Mouse (Mus musculus) forebrain, postnatal 0 days (tissue): ENCODE measurements around the gene Kdelc2. TPM values are rescaled to one million over a fixed set of nuclear protein-coding genes. Genes with fewer than 3 reads are reported as not detected.

Experiments used
- ATAC-seq: fragments of 200-750 bp; cut with Nextera tagmentation; 2 replicates; pipeline ENCODE4 v1.8.0; 2017; ENCODE audit warnings: mild to moderate bottlenecking, moderate library complexity
- DNase-seq: peaks from one replicate; pipeline ENCODE4 v3.0.0-alpha.2; 2015
- H3K27ac ChIP-seq: fragments of 300-500 bp; sonication (generic); 2 replicates; pipeline ENCODE4 v1.5.1; 2014; ENCODE audit warnings: low read depth, mild to moderate bottlenecking, antibody characterized with exemption, low read length, moderate library complexity, mixed read lengths
- H3K27me3 ChIP-seq: fragments of 300-500 bp; sonication (generic); 2 replicates; pipeline ENCODE4 v1.6.1; 2014; ENCODE audit warnings: mild to moderate bottlenecking, low read length, mixed read lengths; ENCODE audit not compliant: insufficient read depth
- H3K36me3 ChIP-seq: fragments of 300-500 bp; sonication (generic); 2 replicates; pipeline ENCODE4 v1.6.1; 2014; ENCODE audit warnings: mild to moderate bottlenecking, moderate library complexity; ENCODE audit not compliant: insufficient read depth
- H3K4me1 ChIP-seq: fragments of 300-500 bp; sonication (generic); 2 replicates; pipeline ENCODE4 v1.6.1; 2014; ENCODE audit warnings: antibody characterized with exemption; ENCODE audit not compliant: insufficient read depth
- H3K4me2 ChIP-seq: fragments of 300-500 bp; sonication (generic); 2 replicates; pipeline ENCODE4 v1.6.1; 2014; ENCODE audit warnings: low read depth, mild to moderate bottlenecking, moderate library complexity
- H3K4me3 ChIP-seq: fragments of 300-500 bp; sonication (generic); 2 replicates; pipeline ENCODE4 v1.5.1; 2014; ENCODE audit warnings: low read depth, low read length, mixed read lengths
- H3K9ac ChIP-seq: fragments of 300-500 bp; sonication (generic); 2 replicates; pipeline ENCODE4 v1.6.1; 2014; ENCODE audit warnings: mild to moderate bottlenecking
- H3K9me3 ChIP-seq: fragments of 300-500 bp; sonication (generic); 2 replicates; pipeline ENCODE4 v1.6.1; 2016; ENCODE audit warnings: low read length
- CTCF ChIP-seq: sonication (generic); IDR thresholded peaks from 2 replicates; pipeline ENCODE4 v1.5.1; 2016; ENCODE audit warnings: antibody characterized with exemption, control low read depth, low read depth
- WGBS: fragments of 180-500 bp; shearing (Covaris S2); extraction: QIAGEN DNeasy Blood & Tissue Kit; methylation state at CpG from one replicate; pipeline ENCODE4 v1.1.7; 2014; 5-methylcytosine and 5-hydroxymethylcytosine counted together
- polyA plus RNA-seq: library from polyadenylated mRNA; unstranded; fragments of >200 nt; fragmentation: Nextera tagmentation; extraction: Ambion mirVana; gene quantifications from 2 replicates; pipeline ENCODE4 v1.2.1, GENCODE M21; 2015
- total RNA-seq: library from RNA; depleted of rRNA; stranded (reverse); fragments of >200 nt; gene quantifications from 2 replicates; pipeline ENCODE4 v1.2.3, GENCODE M21; 2014; rRNA removed

Gene Kdelc2
- total RNA-seq (5.2 and 11.1 TPM in 2 replicates), polyA plus RNA-seq (4.3 and 5.5 TPM in 2 replicates)

DNA sequence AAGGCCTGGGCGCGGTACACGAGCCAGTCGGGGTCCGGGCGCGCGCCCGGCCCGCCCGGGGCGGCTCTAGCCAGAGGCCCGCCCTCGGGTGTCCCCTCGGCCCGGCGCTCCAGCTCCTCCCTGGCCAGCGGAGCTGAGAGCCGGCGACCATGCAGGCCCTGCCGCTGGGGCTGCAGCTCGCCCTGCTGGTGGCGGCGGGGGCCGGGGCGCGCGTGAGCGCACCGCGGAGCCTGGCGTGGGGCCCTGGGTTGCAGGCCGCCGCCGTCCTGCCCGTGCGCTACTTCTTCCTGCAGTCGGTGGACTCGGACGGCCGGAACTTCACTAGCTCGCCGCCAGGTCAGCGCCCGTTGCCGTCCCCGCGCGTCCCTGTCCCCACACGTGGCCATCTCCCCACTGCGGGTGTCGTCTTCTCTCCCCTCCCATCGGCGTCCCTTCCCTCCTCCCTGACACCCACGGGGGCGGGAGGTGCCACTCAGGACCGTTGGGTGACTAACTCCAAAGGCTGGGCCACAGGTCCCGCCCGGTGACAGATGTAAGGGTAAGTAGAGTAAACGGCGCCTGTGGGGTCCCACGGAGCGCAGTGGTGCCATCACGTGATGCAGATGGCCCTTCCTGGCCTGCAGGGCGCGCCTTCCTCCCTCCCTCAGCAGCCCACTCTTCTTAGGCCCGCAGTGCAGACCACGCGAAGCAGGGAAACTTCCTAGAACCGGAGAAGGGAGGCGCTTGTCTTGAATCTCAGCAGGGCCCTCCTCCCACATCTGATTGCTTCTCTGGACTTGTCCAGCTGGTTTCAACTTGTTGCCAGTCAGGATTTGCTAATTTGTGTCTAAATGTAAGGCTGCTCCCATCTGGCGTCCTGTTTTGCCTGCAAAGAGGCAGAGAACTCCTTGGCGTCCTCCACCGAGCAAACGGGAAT, at the start of gene Kdelc2:
Gene Kdelc2 (plus strand): TSS at position 75 of the 916 bp plus-strand sequence.
- DNase-seq (peak; percentile 90), ATAC-seq (peak; percentile 94)
- TF ChIP-seq CTCF: peak; percentile 56
- Histone ChIP-seq H3K36me3 (no peaks in the 10 kb centered on the region), H3K9me3 (no peaks in the 10 kb centered on the region), H3K4me3 (peak within 1 kb of the TSS; percentile 64), H3K27ac (peak within 1 kb of the TSS; percentile 89), H3K9ac (peak within 1 kb of the TSS; percentile 76), H3K4me2 (peak within 1 kb of the TSS; percentile 99), H3K4me1 (no peaks in the 10 kb centered on the region), H3K27me3 (no peaks in the 10 kb centered on the region)
- under 1% methylated on average over 75 of the region's 75 CpGs for WGBS

DNA sequence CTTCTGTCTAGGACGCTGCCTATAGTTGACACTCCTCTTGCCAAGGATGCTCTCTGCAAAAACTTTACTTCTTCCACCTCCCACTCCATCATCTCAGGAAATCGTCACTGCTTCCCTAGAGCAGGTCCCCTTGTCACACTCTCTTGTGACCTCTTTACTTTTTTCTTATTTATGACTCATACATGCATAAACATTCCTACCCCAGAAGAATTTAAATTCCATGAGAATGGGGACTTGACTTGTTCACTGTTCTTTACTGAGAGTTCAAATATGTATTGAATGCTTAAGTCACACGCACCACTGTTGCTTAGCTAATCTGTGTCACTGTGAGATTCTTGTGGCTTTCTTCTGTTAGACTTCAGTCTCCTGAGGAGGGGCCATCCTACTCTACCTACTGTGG, 48.7 kb upstream of the Kdelc2 start:
- Histone ChIP-seq H3K36me3 (no peaks in the 10 kb centered on the region), H3K9ac (no peak overlapping the region), H3K4me1 (no peaks in the 10 kb centered on the region), H3K27me3 (no peaks in the 10 kb centered on the region; the same call in 1 of the 2 replicates), H3K4me2 (no peak overlapping the region), H3K9me3 (no peaks in the 10 kb centered on the region), H3K27ac (no peak overlapping the region), H3K4me3 (no peak overlapping the region)
- DNase-seq (no peak), ATAC-seq (no peak)
- 89% methylated on average over 3 of the region's 3 CpGs for WGBS
- TF ChIP-seq CTCF: no peak

- Histone ChIP-seq H3K27me3 (no peaks in the 10 kb centered on the region; the same call in 1 of the 2 replicates), H3K27ac (no peak overlapping the region), H3K9me3 (no peaks in the 10 kb centered on the region), H3K36me3 (no peaks in the 10 kb centered on the region), H3K4me2 (no peak overlapping the region), H3K4me1 (no peaks in the 10 kb centered on the region), H3K9ac (no peak overlapping the region), H3K4me3 (no peak overlapping the region)
- WGBS: 74% methylated on average over 7 of the region's 7 CpGs
- DNase-seq (no peak), ATAC-seq (no peak)
- no peak for TF ChIP-seq CTCF
These were observed 44.2 kb upstream of the Kdelc2 start for GRCm38 (mm10) chr9:53339603-53340002.

GRCm38 (mm10) chr9:53340328-53340916, 43.4 kb upstream of the Kdelc2 start:
- no peak for ATAC-seq
- H3K9me3 ChIP-seq: no peaks in the 10 kb centered on the region
- no peaks in the 10 kb centered on the region for H3K36me3 ChIP-seq
- peak overlapping the region; percentile 59 for H3K4me2 ChIP-seq
- peak overlapping the region; percentile 38 for H3K4me3 ChIP-seq
- H3K4me1 ChIP-seq: no peaks in the 10 kb centered on the region
- no peak overlapping the region for H3K27ac ChIP-seq
- TF ChIP-seq CTCF: no peak
- peak; percentile 1 for DNase-seq
- no peaks in the 10 kb centered on the region; the same call in 1 of the 2 replicates for H3K27me3 ChIP-seq
- no peak overlapping the region; the same call in 1 of the 2 replicates for H3K9ac ChIP-seq
- WGBS: 37% methylated on average over 17 of the region's 17 CpGs

DNA sequence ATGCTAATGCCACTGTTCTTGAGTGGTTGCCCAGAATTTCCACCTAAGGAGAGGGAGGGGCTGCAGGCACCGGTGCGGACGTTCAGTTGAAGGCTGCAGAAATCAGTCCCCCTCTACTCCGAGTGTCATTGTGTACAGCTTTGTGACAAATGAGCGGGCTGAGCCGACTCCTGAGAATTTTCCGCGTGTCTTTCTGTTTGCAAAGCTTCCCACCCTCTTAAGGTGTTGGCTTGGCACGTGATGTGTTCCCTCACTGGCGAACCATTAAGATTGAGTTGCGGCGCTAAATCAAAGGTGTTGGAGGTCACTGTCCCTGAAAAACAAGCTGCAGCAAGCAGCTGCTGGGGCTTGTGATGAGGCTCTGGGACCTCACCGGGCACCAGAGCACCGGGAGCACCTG, 42.9 kb upstream of the Kdelc2 start:
- DNase-seq: peak; percentile 31
- 7% methylated on average over 14 of the region's 14 CpGs for whole genome bisulfite sequencing
- Histone ChIP-seq H3K4me3 (peak overlapping the region; percentile 38), H3K9ac (peak overlapping the region; percentile 34; the same call in 1 of the 2 replicates), H3K36me3 (no peaks in the 10 kb centered on the region), H3K4me1 (no peaks in the 10 kb centered on the region), H3K9me3 (no peaks in the 10 kb centered on the region), H3K27me3 (no peaks in the 10 kb centered on the region; the same call in 1 of the 2 replicates), H3K27ac (no peak overlapping the region), H3K4me2 (peak overlapping the region; percentile 59)
- ATAC-seq: peak; percentile 29; the same call in 1 of the 2 replicates
- TF ChIP-seq CTCF: no peak

- Histone ChIP-seq H3K36me3 (no peaks in the 10 kb centered on the region), H3K4me2 (no peak overlapping the region), H3K27me3 (no peaks in the 10 kb centered on the region; the same call in 1 of the 2 replicates), H3K9me3 (no peaks in the 10 kb centered on the region), H3K27ac (no peak overlapping the region), H3K4me3 (no peak overlapping the region), H3K4me1 (no peaks in the 10 kb centered on the region), H3K9ac (no peak overlapping the region)
- 94% methylated on average over 3 of the region's 3 CpGs for WGBS
- ATAC-seq (no peak), DNase-seq (no peak)
- no peak for TF ChIP-seq CTCF
These were observed 41.8 kb upstream of the Kdelc2 start for GRCm38 (mm10) chr9:53341981-53342380.
